Mouse (Mus musculus): ENCODE measurements around the gene Hoxb6. TPM values are rescaled to one million over a fixed set of nuclear protein-coding genes. Genes with fewer than 3 reads are reported as not detected.

Hoxb6 gene
- polyA plus RNA-seq, 1 experiment, result 0.50 TPM

DNA sequence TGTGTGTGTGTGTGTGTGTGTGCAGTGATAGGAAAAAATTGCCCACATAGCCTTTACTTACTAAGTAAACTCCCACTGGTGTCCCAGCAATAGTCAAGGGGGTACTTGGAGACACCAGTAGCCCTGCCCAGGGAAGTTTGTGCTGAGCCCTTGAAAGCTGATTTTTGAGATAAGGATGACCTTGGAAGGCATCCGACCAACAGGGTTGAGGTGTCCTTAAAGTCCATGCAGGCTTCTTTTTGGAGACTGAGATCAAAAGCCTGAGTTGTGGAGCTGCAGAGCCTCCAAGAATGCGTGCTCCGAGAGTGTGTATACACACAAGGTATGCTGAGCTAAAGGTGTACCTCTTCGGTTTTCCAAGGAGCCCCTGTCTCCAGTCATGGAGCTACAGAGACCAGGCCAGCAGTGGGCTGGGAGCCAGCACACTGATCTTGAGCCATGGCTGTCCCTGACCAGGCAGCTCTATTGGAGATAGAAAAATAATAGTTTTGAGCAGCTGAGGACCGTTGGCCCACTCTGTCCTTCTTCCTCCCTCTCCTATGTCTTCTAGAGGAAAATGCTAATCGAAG is 29.9 kb upstream of the Hoxb6 start:
- Histone ChIP-seq H3K27me3 (ENCODE audit: control insufficient read depth, insufficient read depth, low read length) (peaks cover 12% of the 10 kb centered on the region; the same call in 1 of the 2 replicates), H3K4me1 (replicated peaks; ENCODE audit: control insufficient read depth, insufficient read depth, low read length) (no peaks in the 10 kb centered on the region), H3K27ac (ENCODE audit: control insufficient read depth, insufficient read depth, low read length) (no peak overlapping the region), H3K36me3 (ENCODE audit: control insufficient read depth, insufficient read depth, low read length) (no peaks in the 10 kb centered on the region), H3K4me3 (ENCODE audit: control insufficient read depth, insufficient read depth, low read length) (no peak overlapping the region)
- no peak for TF ChIP-seq POLR2A (IDR thresholded peaks at IDR 0.05; ENCODE audit: control insufficient read depth, extremely low read depth, insufficient read depth, low read length, poor library complexity)
- TF ChIP-seq CTCF (IDR thresholded peaks at IDR 0.05; ENCODE audit: borderline replicate concordance, control insufficient read depth, extremely low read depth, insufficient read depth, low read length, poor library complexity), result no peak
- DNase-seq, result no peak
- WGBS, result 55% methylated on average over 6 of the region's 6 CpGs

- no peaks in the 10 kb centered on the region for H3K36me3 ChIP-seq (ENCODE audit: control insufficient read depth, insufficient read depth, low read length)
- H3K4me3 ChIP-seq (ENCODE audit: control insufficient read depth, insufficient read depth, low read length), result no peak overlapping the region
- 38% methylated on average over 33 of the region's 33 CpGs for WGBS
- no peaks in the 10 kb centered on the region for H3K4me1 ChIP-seq (replicated peaks; ENCODE audit: control insufficient read depth, insufficient read depth, low read length)
- peaks cover 21% of the 10 kb centered on the region for H3K27me3 ChIP-seq (ENCODE audit: control insufficient read depth, insufficient read depth, low read length)
- no peak for DNase-seq
- TF ChIP-seq CTCF (IDR thresholded peaks at IDR 0.05; ENCODE audit: borderline replicate concordance, control insufficient read depth, extremely low read depth, insufficient read depth, low read length, poor library complexity) (no peak), POLR2A (IDR thresholded peaks at IDR 0.05; ENCODE audit: control insufficient read depth, extremely low read depth, insufficient read depth, low read length, poor library complexity) (no peak)
- H3K27ac ChIP-seq (ENCODE audit: control insufficient read depth, insufficient read depth, low read length), result no peak overlapping the region
Measured at GRCm38 (mm10) chr11:96263636-96264389, 28.5 kb upstream of the Hoxb6 start.

- Histone ChIP-seq H3K4me1 (replicated peaks; ENCODE audit: control insufficient read depth, insufficient read depth, low read length) (no peaks in the 10 kb centered on the region), H3K36me3 (ENCODE audit: control insufficient read depth, insufficient read depth, low read length) (no peaks in the 10 kb centered on the region), H3K27ac (ENCODE audit: control insufficient read depth, insufficient read depth, low read length) (no peak overlapping the region), H3K4me3 (ENCODE audit: control insufficient read depth, insufficient read depth, low read length) (no peak overlapping the region), H3K27me3 (ENCODE audit: control insufficient read depth, insufficient read depth, low read length) (peaks cover 28% of the 10 kb centered on the region)
- TF ChIP-seq POLR2A (IDR thresholded peaks at IDR 0.05; ENCODE audit: control insufficient read depth, extremely low read depth, insufficient read depth, low read length, poor library complexity) (no peak), CTCF (IDR thresholded peaks at IDR 0.05; ENCODE audit: borderline replicate concordance, control insufficient read depth, extremely low read depth, insufficient read depth, low read length, poor library complexity) (no peak)
- WGBS, result 75% methylated on average over 8 of the region's 8 CpGs
- no peak for DNase-seq
Measured at GRCm38 (mm10) chr11:96264390-96265020, 27.8 kb upstream of the Hoxb6 start.

DNA sequence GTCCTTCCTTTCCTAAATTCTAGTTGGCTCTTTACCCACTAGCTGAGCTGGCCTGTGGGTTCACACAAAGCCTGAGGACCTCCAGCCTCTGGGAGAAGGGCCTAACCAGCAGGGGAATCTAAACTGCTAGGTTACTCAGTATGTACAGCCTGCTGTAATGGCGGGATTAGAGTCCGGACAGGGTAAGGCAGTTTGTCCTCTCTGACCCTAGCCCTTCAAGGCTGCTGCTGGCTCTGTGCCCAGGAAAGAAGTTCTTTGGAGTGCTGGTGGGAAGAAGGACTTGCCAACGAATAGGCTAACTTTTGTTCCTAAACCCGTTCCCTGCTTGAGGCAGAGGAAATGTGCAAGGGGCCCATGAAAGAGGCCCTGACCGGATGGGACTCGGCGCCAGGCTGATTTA is 26.3 kb upstream of the Hoxb6 start:
- no peak for DNase-seq

GRCm38 (mm10) chr11:96267021-96267920 is 25.0 kb upstream of the Hoxb6 start:
- no peak overlapping the region for H3K4me3 ChIP-seq (ENCODE audit: control insufficient read depth, insufficient read depth, low read length)
- H3K27me3 ChIP-seq (ENCODE audit: control insufficient read depth, insufficient read depth, low read length), result peaks cover 48% of the 10 kb centered on the region
- no peaks in the 10 kb centered on the region; the same call in 1 of the 2 replicates for H3K4me1 ChIP-seq (replicated peaks; ENCODE audit: control insufficient read depth, insufficient read depth, low read length)
- no peaks in the 10 kb centered on the region for H3K36me3 ChIP-seq (ENCODE audit: control insufficient read depth, insufficient read depth, low read length)
- no peak overlapping the region for H3K27ac ChIP-seq (ENCODE audit: control insufficient read depth, insufficient read depth, low read length)
- WGBS, result 85% methylated on average over 7 of the region's 7 CpGs
- DNase-seq, result no peak
- TF ChIP-seq CTCF (IDR thresholded peaks at IDR 0.05; ENCODE audit: borderline replicate concordance, control insufficient read depth, extremely low read depth, insufficient read depth, low read length, poor library complexity) (no peak), POLR2A (IDR thresholded peaks at IDR 0.05; ENCODE audit: control insufficient read depth, extremely low read depth, insufficient read depth, low read length, poor library complexity) (no peak)

More for the DNA sequence above, 26.3 kb upstream of the Hoxb6 start:
- Histone ChIP-seq H3K4me3 (ENCODE audit: control insufficient read depth, insufficient read depth, low read length) (no peak overlapping the region), H3K4me1 (replicated peaks; ENCODE audit: control insufficient read depth, insufficient read depth, low read length) (no peaks in the 10 kb centered on the region; the same call in 1 of the 2 replicates), H3K36me3 (ENCODE audit: control insufficient read depth, insufficient read depth, low read length) (no peaks in the 10 kb centered on the region), H3K27ac (ENCODE audit: control insufficient read depth, insufficient read depth, low read length) (no peak overlapping the region), H3K27me3 (ENCODE audit: control insufficient read depth, insufficient read depth, low read length) (peaks cover 40% of the 10 kb centered on the region)
- 48% methylated on average over 7 of the region's 7 CpGs for WGBS
- TF ChIP-seq POLR2A (IDR thresholded peaks at IDR 0.05; ENCODE audit: control insufficient read depth, extremely low read depth, insufficient read depth, low read length, poor library complexity), result no peak
- no peak for TF ChIP-seq CTCF (IDR thresholded peaks at IDR 0.05; ENCODE audit: borderline replicate concordance, control insufficient read depth, extremely low read depth, insufficient read depth, low read length, poor library complexity)
